Comparison of ENCODE assay signal across 14 mouse cellular contexts in genomic region chr10:67281852-67282251, GRCm38 (mm10). TPM values are rescaled to one million over a fixed set of nuclear protein-coding genes. Genes with fewer than 3 reads are reported as not detected.
A peak's percentile ranks its signal among the peaks of the same experiment; 100 is the strongest.
DNase-seq lines count a peak whose midpoint lies in the region; ATAC-seq and TF ChIP-seq lines count a peak whose summit lies in the region.
"Had no signal": no experiment of that assay in that cellular context is flagged by ENCODE, and none has a peak within 500 bp of the region (broad histone marks: within the 10 kb centered on the region; RNA-seq: fewer than 3 reads in every experiment).

No protein-coding gene starts in this region.

- peaks cover 38% of the 10 kb centered on the region for H3K4me1 ChIP-seq in erythroblast, embryonic 14.5 days (ENCODE audit: control insufficient read depth)
- peaks cover 43% of the 10 kb centered on the region for H3K4me1 ChIP-seq in liver, embryonic 13.5 days (replicated peaks)
- H3K4me1 ChIP-seq in liver, embryonic 11.5 days (replicated peaks; ENCODE audit: control insufficient read depth, insufficient read depth, low read length): peaks cover 26% of the 10 kb centered on the region
- peaks cover 20% of the 10 kb centered on the region for H3K4me1 ChIP-seq in kidney, postnatal 0 days (replicated peaks; ENCODE audit: insufficient read depth, low read length)

- H3K27ac ChIP-seq in liver, embryonic 13.5 days: no peak overlapping the region
- H3K27ac ChIP-seq in liver, embryonic 11.5 days (ENCODE audit: low read depth, low read length): no peak overlapping the region
- H3K27ac ChIP-seq in kidney, postnatal 0 days: no peak overlapping the region; the same call in 1 of the 2 replicates
- H3K27ac ChIP-seq: embryonic facial prominence, embryonic 12.5 days; limb, embryonic 12.5 days had no signal

- ATAC-seq in erythroblast, adult 5-6 weeks (replicated peaks; ENCODE audit: low FRiP score, poor library complexity, severe bottlenecking): no peak
- ATAC-seq in liver, embryonic 13.5 days (ENCODE audit: low read depth): no peak
- ATAC-seq in liver, embryonic 11.5 days (replicated peaks; ENCODE audit: low FRiP score): no peak
- no peak for ATAC-seq in kidney, postnatal 0 days (replicated peaks; ENCODE audit: low FRiP score, low read depth)
- ATAC-seq: forebrain, embryonic 14.5 days had no signal

- H3K9ac ChIP-seq in liver, embryonic 13.5 days: no peak overlapping the region
- H3K9ac ChIP-seq in liver, embryonic 11.5 days (ENCODE audit: low read depth, low read length): no peak overlapping the region
- H3K9ac ChIP-seq in kidney, postnatal 0 days (ENCODE audit: low read depth, low read length): no peak overlapping the region
- H3K9ac ChIP-seq: embryonic facial prominence, embryonic 12.5 days; limb, embryonic 12.5 days had no signal

- no peak for DNase-seq in liver, embryonic 13.5 days
- no peak for DNase-seq in liver, embryonic 11.5 days (ENCODE audit: low spot score)
- DNase-seq in kidney, postnatal 0 days (ENCODE audit: low spot score): no peak
- no peak for DNase-seq in thymus, postnatal 10 days (ENCODE audit: low spot score in 2 of 2)
- DNase-seq in spleen, postnatal 10 days (ENCODE audit: low spot score in 2 of 2): no peak
- DNase-seq: cerebellum, postnatal 25 days; gastrocnemius, postnatal 36 days; layer of hippocampus, postnatal 36 days had no signal

- peak overlapping the region; percentile 16 for H3K4me3 ChIP-seq in erythroblast, embryonic 14.5 days (replicated peaks)
- no peak overlapping the region for H3K4me3 ChIP-seq in liver, embryonic 13.5 days (replicated peaks)
- H3K4me3 ChIP-seq in liver, embryonic 11.5 days (ENCODE audit: low read depth, low read length): no peak overlapping the region
- no peak overlapping the region for H3K4me3 ChIP-seq in kidney, postnatal 0 days (replicated peaks; ENCODE audit: low read depth, low read length)
- no peak overlapping the region for H3K4me3 ChIP-seq in myocyte
- H3K4me3 ChIP-seq: embryonic facial prominence, embryonic 12.5 days; limb, embryonic 12.5 days had no signal

- no peak for TF ChIP-seq POLR2A in myocyte (IDR thresholded peaks at IDR 0.05; ENCODE audit: insufficient read length, low read depth)

- H3K79me2 ChIP-seq in myocyte (ENCODE audit: control insufficient read depth, insufficient read depth): peaks cover 75% of the 10 kb centered on the region

- 0 out of 2 replicates have a peak overlapping the region, but pooled peaks have one; percentile 9 for H3K4me2 ChIP-seq in liver, embryonic 13.5 days
- H3K4me2 ChIP-seq in liver, embryonic 11.5 days: no peak overlapping the region
- H3K4me2 ChIP-seq in kidney, postnatal 0 days (ENCODE audit: low read length): peak overlapping the region; percentile 15; the same call in 1 of the 2 replicates
- peak overlapping the region; percentile 97 for H3K4me2 ChIP-seq in myocyte (ENCODE audit: low read depth)
- H3K4me2 ChIP-seq: embryonic facial prominence, embryonic 12.5 days; limb, embryonic 12.5 days had no signal

- no peak overlapping the region for H3ac ChIP-seq in myocyte (ENCODE audit: control insufficient read depth, insufficient read length)

- no peaks in the 10 kb centered on the region for H3K27me3 ChIP-seq in erythroblast, embryonic 14.5 days (ENCODE audit: control insufficient read depth)
- no peaks in the 10 kb centered on the region for H3K27me3 ChIP-seq in liver, embryonic 13.5 days
- H3K27me3 ChIP-seq in liver, embryonic 11.5 days (replicated peaks; ENCODE audit: control insufficient read depth, insufficient read depth, low read length): no peaks in the 10 kb centered on the region
- no peaks in the 10 kb centered on the region for H3K27me3 ChIP-seq in kidney, postnatal 0 days (ENCODE audit: insufficient read depth, low read length)
- H3K27me3 ChIP-seq in myocyte (ENCODE audit: control insufficient read depth, insufficient read depth, insufficient read length): no peaks in the 10 kb centered on the region
- H3K27me3 ChIP-seq: embryonic facial prominence, embryonic 12.5 days; limb, embryonic 12.5 days had no signal

- H3K36me3 ChIP-seq in erythroblast, embryonic 14.5 days (ENCODE audit: control insufficient read depth): peaks cover 4% of the 10 kb centered on the region
- H3K36me3 ChIP-seq in liver, embryonic 13.5 days: no peaks in the 10 kb centered on the region
- H3K36me3 ChIP-seq in liver, embryonic 11.5 days (ENCODE audit: control insufficient read depth, insufficient read depth, low read length): no peaks in the 10 kb centered on the region
- no peaks in the 10 kb centered on the region for H3K36me3 ChIP-seq in kidney, postnatal 0 days (ENCODE audit: insufficient read depth, low read length)
- H3K36me3 ChIP-seq in myocyte (ENCODE audit: control insufficient read depth, insufficient read depth): no peaks in the 10 kb centered on the region
- H3K36me3 ChIP-seq: embryonic facial prominence, embryonic 12.5 days; limb, embryonic 12.5 days had no signal

- no peaks in the 10 kb centered on the region for H3K9me3 ChIP-seq in erythroblast, embryonic 14.5 days (ENCODE audit: control insufficient read depth, low read length)
- no peaks in the 10 kb centered on the region for H3K9me3 ChIP-seq in liver, embryonic 13.5 days (replicated peaks)
- H3K9me3 ChIP-seq in liver, embryonic 11.5 days (ENCODE audit: control insufficient read depth, low read length): no peaks in the 10 kb centered on the region
- no peaks in the 10 kb centered on the region for H3K9me3 ChIP-seq in kidney, postnatal 0 days (replicated peaks; ENCODE audit: low read length)
- H3K9me3 ChIP-seq: embryonic facial prominence, embryonic 12.5 days; limb, embryonic 12.5 days had no signal

- WGBS in liver, embryonic 13.5 days (ENCODE audit: insufficient replicate concordance): 51% methylated on average over 8 of the region's 8 CpGs
- 56% methylated on average over 8 of the region's 8 CpGs for WGBS in liver, embryonic 11.5 days
- WGBS in kidney, postnatal 0 days: 37% methylated on average over 8 of the region's 8 CpGs

- no peak for TF ChIP-seq CTCF in kidney, postnatal 0 days (IDR thresholded peaks at IDR 0.05; ENCODE audit: low read depth)

TF ChIP-seq in myocyte, 11 proteins besides CTCF, POLR2A, EP300 and RAD21:
- no peak for TF ChIP-seq SRF (IDR thresholded peaks at IDR 0.05; ENCODE audit: control insufficient read depth, insufficient read length, low read depth)
- TF ChIP-seq USF1 (IDR thresholded peaks at IDR 0.05; ENCODE audit: low read depth): peak; percentile 92

RNA-seq across cellular contexts. Expression of gene Nrbf2, which starts 3.3 kb away (rescaled TPM):
- polyA plus RNA-seq in erythroblast, embryonic 14.5 days (2012): 2.2 and 2.3 TPM in 2 replicates
- 14.6 and 16.1 TPM in 2 replicates for total RNA-seq in erythroblast, adult 5-6 weeks (2015; ENCODE audit: low replicate concordance)
- total RNA-seq in erythroblast, adult 5-6 weeks (2017; ENCODE audit: low replicate concordance): 9.7 and 12.7 TPM in 2 replicates
- polyA plus RNA-seq in liver, embryonic 13.5 days (2015; fragmentation: Nextera tagmentation; extraction: Ambion mirVana): 19.2 and 23.0 TPM in 2 replicates
- 39.2 and 44.0 TPM in 2 replicates for polyA plus RNA-seq in liver, embryonic 11.5 days (2014; fragmentation: Nextera tagmentation; extraction: Ambion mirVana)
- polyA plus RNA-seq in kidney, postnatal 0 days (2015; fragmentation: Nextera tagmentation; extraction: Ambion mirVana): 38.1 and 39.4 TPM in 2 replicates
- 16.8 TPM for polyA plus RNA-seq in myocyte (2012; fragmentation: generic; extraction: Trizol)
